Mouse (Mus musculus): ENCODE data around the gene C2cd3. TPM values are rescaled to one million over a fixed set of nuclear protein-coding genes. Genes with fewer than 3 reads are reported as not detected.

The C2cd3 gene
- total RNA-seq, 2 experiments from 2014 or later: 20.8 to 21.0 TPM

DNA sequence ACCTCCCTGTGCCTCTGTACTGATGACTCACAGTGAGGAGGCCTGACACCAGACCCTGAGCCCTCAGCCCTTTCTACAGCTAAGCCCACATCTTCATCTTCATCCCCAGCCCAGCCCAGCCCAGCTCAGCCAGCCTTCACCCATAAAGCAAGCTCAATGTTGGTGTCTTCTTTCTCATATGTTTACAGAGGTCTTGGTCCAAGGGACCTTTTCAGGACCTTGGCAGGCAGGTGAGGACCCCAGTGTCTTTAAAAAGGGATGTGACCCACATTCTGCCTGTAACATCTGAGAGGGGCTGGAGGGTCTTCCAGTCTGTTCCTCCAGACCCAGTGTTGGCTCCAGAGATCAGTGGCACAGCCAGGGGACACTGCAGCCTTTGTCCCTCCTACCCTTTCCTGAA is 127.4 kb downstream of the C2cd3 start:
- no peak for DNase-seq

- DNase-seq: peak in 1 of 2 experiments; percentile 34
Observed at GRCm38 (mm10) chr7:100500276-100500977, 128.4 kb downstream of the C2cd3 start.

- no peak for DNase-seq
Observed at GRCm38 (mm10) chr7:100501027-100501843, 129.2 kb downstream of the C2cd3 start.

- no peak for DNase-seq
Observed at GRCm38 (mm10) chr7:100501844-100502373, 129.9 kb downstream of the C2cd3 start.

- no peak for DNase-seq
Observed at GRCm38 (mm10) chr7:100502374-100502922, 130.4 kb downstream of the C2cd3 start.

DNA sequence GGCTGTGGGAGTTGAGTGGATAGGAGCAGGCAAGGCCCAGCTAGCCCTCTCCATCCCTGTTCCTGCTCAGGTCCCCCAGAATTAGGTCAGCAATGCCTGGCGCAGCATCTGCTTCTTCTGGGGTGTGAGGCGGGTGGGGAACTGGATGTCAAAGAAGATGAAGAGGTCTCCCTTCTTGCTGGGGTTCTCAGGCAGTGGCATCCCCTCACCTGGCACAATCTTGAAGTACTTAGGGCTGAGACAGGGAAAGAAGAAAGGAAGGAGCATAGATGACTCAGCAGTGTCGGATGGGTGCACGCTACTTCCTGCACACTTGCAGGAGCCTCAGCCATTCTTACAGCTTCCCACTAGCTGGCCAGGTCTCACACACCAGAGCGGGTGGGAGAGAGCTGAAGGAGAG is 131.0 kb downstream of the C2cd3 start:
- no peak for DNase-seq

GRCm38 (mm10) chr7:100504740-100505487 is 132.9 kb downstream of the C2cd3 start:
- no peak for DNase-seq

DNA sequence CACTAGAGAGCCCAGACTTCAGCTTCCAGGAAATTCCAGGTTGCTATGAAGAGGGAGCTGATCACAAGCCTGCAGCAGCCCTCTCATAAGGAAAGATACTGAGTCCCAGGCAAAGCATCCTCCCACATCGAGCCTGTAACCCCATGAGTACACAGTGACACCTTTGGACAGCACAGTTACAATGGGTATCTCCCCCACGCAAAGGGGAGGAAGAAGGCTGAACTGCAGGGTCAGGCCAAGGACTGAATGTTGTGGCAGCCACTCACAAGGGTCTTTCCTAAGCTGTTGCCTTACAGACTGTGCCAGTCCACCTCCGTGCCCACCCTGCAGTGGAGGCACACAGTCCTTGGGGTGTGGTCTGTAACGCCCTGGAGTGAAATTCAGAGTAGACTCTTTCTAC is 134.5 kb downstream of the C2cd3 start:
- no peak for DNase-seq

GRCm38 (mm10) chr7:100508670-100509069 is 136.6 kb downstream of the C2cd3 start:
- no peak for DNase-seq

- DNase-seq: no peak
Observed at GRCm38 (mm10) chr7:100511602-100512001, 139.6 kb downstream of the C2cd3 start.

DNA sequence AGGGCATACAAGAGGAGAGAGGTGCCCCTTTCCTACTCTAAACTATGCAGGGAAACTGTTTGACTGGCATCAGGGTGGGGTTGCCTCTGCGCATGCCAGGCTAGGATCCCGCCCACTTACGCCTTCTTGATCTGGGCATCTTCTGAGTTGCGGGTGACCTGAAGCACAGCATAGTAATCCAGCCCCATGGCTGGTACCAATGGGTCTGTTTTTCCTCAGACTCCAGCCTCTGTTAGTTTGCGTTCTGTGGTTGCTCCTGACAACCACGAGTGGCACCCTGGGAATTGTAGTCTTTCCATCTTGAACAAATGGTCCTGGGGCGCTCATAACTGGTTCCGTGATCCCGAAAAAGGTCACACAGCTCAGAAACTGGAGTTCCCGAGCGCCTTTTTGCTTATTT is 142.5 kb downstream of the C2cd3 start, which contains the start of gene Dnajb13:
Gene Dnajb13, minus strand, starts transcription at position 388 of the 400 bp plus-strand sequence.
- DNase-seq: no peak

Other genes with a start within 250 kb of the C2cd3 start
- gene Lipt2, start 213.0 kb upstream of the C2cd3 start, total RNA-seq (2021): 1 to 10 TPM; 3.8 to 5.3 TPM
- gene Kcne3, start 195.7 kb upstream of the C2cd3 start, total RNA-seq (2021): 1 to 10 TPM in 1 of 2 experiments, under 1 TPM in 1; 0.99 to 1.5 TPM
- gene Pgm2l1, start 144.8 kb upstream of the C2cd3 start, total RNA-seq (2021): 1 to 10 TPM; 5.7 to 8.9 TPM
- gene P4ha3, start 86.7 kb upstream of the C2cd3 start, total RNA-seq (2021): 1 to 10 TPM; 1.2 to 1.4 TPM
- 10 to 100 TPM; 53.8 to 67.6 TPM for gene Ppme1, start 74 bp downstream of the C2cd3 start, total RNA-seq (2021)
- gene Ucp3, start 100.8 kb downstream of the C2cd3 start, total RNA-seq (2021): 10 to 100 TPM; 14.6 to 29.8 TPM
- gene Ucp2, start 121.1 kb downstream of the C2cd3 start, total RNA-seq (2021): 100 to 1,000 TPM; 187 to 302 TPM
- gene Dnajb13, start 142.7 kb downstream of the C2cd3 start, total RNA-seq (2021): under 1 TPM in 1 of 2 experiments, not detected in 1; 0.33 TPM
- gene Coa4, start 164.8 kb downstream of the C2cd3 start, total RNA-seq (2021): 10 to 100 TPM in 1 of 2 experiments, 1 to 10 TPM in 1; 9.1 to 10.4 TPM
- gene Rab6a, start 235.2 kb downstream of the C2cd3 start, total RNA-seq (2021): 10 to 100 TPM; 74.1 to 82.7 TPM
- 10 to 100 TPM; 56.7 to 58.3 TPM for gene Mrpl48, start 236.1 kb downstream of the C2cd3 start, total RNA-seq (2021)

Data from adrenal gland, postnatal 36 days (tissue).